Mouse (Mus musculus) heart, embryonic 14.5 days (tissue): ENCODE measurements at regions not wholly inside any gene's neighbourhood (a gene's known extent, or its start where the extent isn't known, plus 50 kb on each side); places are given as distances from the start of the nearest gene placed in this dataset.
A peak's percentile ranks its signal among the peaks of the same experiment; 100 is the strongest.

Experiments
- ATAC-seq: fragments of 200-750 bp; cut with Nextera tagmentation; 2 replicates; pipeline ENCODE4 v1.8.0; 2017; ENCODE audit warnings: low read depth, moderate TSS enrichment; ENCODE audit not compliant: insufficient number of reproducible peaks, insufficient read depth, low FRiP score
- H3K27ac ChIP-seq, 2 experiments: fragments of 200-500 bp in 1 of 2; fragments of 300-500 bp in 1 of 2; sonication (generic) in 1 of 2; replicated peaks in 1 of 2; 2 replicates each; pipeline ENCODE4 v1.5.1; 2012 to 2014; ENCODE audit warnings: low read depth in 2 of 2, low read length in 2 of 2, control low read depth in 1 of 2, mild to moderate bottlenecking in 1 of 2, mixed read lengths in 1 of 2; ENCODE audit not compliant: control insufficient read depth in 1 of 2, insufficient read depth in 1 of 2
- H3K27me3 ChIP-seq: fragments of 300-500 bp; sonication (generic); 2 replicates; pipeline ENCODE4 v1.6.1; 2014; ENCODE audit warnings: mild to moderate bottlenecking, low read length, control low read depth; ENCODE audit not compliant: control insufficient read depth, insufficient read depth
- H3K36me3 ChIP-seq: fragments of 300-500 bp; sonication (generic); 2 replicates; pipeline ENCODE4 v1.6.1; 2014; ENCODE audit warnings: mild to moderate bottlenecking, control low read depth, low read length, mixed read lengths; ENCODE audit not compliant: control insufficient read depth, insufficient read depth
- H3K4me1 ChIP-seq, 2 experiments: fragments of 200-500 bp in 1 of 2; fragments of 300-500 bp in 1 of 2; sonication (generic) in 1 of 2; 2 replicates each; pipeline ENCODE4 v1.6.1; 2012 to 2014; ENCODE audit warnings: low read length in 2 of 2, control low read depth in 1 of 2, mixed read lengths in 1 of 2; ENCODE audit not compliant: control insufficient read depth in 2 of 2, insufficient read depth in 2 of 2
- H3K4me2 ChIP-seq: fragments of 300-500 bp; sonication (generic); 2 replicates; pipeline ENCODE4 v1.6.1; 2014; ENCODE audit warnings: mild to moderate bottlenecking, low read length
- H3K4me3 ChIP-seq, 2 experiments: fragments of 200-500 bp in 1 of 2; fragments of 300-500 bp in 1 of 2; sonication (generic) in 1 of 2; 2 replicates each; pipeline ENCODE4 v1.5.1; 2012 to 2014; ENCODE audit warnings: low read length in 2 of 2, mild to moderate bottlenecking in 2 of 2, control low read depth in 1 of 2, low read depth in 1 of 2, moderate library complexity in 1 of 2; ENCODE audit not compliant: control insufficient read depth in 1 of 2, insufficient read depth in 1 of 2
- H3K9ac ChIP-seq: fragments of 300-500 bp; sonication (generic); 2 replicates; pipeline ENCODE4 v1.6.1; 2014; ENCODE audit warnings: mild to moderate bottlenecking, low read length
- H3K9me3 ChIP-seq: fragments of 300-500 bp; sonication (generic); 2 replicates; pipeline ENCODE4 v1.6.1; 2016; ENCODE audit warnings: low read length, control low read depth; ENCODE audit not compliant: control insufficient read depth
- WGBS: fragments of 180-500 bp; shearing (Covaris S2); extraction: QIAGEN DNeasy Blood & Tissue Kit; methylation state at CpG from one replicate; pipeline ENCODE4 v1.1.7; 2014; 5-methylcytosine and 5-hydroxymethylcytosine counted together

DNA sequence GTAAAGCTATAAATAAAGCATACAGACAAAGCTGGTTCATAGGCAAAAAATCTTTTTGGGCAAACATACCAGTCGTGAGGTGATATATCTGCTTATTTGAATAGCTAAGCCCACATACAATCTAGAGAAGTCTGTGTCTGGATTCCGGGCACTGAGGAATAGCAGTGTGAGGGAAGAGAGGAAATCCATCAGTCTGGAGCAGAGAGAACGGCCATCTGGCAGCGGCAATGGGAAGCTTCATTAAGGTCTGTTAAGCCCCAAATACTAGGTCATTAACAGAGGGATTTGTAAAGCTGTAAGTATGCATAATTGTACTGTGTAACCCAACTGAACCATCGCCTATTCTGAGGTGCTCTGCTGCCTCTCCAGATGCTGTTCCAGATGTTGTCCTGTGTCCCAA, 191.6 kb upstream of the Trpc7 start:
- H3K27ac ChIP-seq, result no peak overlapping the region
- no peaks in the 10 kb centered on the region for H3K27me3 ChIP-seq
- H3K36me3 ChIP-seq, result no peaks in the 10 kb centered on the region
- 81% methylated on average over 5 of the region's 5 CpGs for WGBS
- no peaks in the 10 kb centered on the region; the same call in 1 of the 2 replicates for H3K9me3 ChIP-seq
- no peak for ATAC-seq
- no peak overlapping the region for H3K4me2 ChIP-seq
- no peak overlapping the region for H3K4me3 ChIP-seq
- H3K4me1 ChIP-seq, result no peaks in the 10 kb centered on the region
- no peak overlapping the region for H3K9ac ChIP-seq

DNA sequence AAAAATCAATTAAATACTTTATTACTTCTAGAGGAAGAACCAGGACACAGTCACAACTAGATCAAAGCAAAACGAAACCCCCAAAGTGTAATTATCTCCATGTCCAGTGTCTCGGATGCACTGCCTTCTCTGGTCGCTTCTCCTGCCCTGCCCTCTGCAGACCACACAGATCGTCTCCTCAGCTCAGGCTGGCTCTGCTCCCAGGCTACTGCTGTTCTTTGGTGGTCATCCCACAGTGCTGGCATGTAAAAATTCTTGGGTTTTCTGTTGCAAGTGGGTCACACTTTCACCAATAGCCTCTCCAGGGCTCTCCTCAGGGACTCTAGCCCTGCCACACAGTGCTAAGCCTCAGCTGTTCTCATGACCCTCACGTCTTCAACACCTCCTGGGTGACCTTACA, 188.0 kb upstream of the Trpc7 start:
- Histone ChIP-seq H3K9me3 (no peaks in the 10 kb centered on the region; the same call in 1 of the 2 replicates), H3K9ac (no peak overlapping the region), H3K27ac (no peak overlapping the region), H3K36me3 (no peaks in the 10 kb centered on the region), H3K4me1 (no peaks in the 10 kb centered on the region), H3K4me2 (no peak overlapping the region), H3K4me3 (no peak overlapping the region), H3K27me3 (no peaks in the 10 kb centered on the region)
- no peak for ATAC-seq
- 68% methylated on average over 5 of the region's 5 CpGs for WGBS

DNA sequence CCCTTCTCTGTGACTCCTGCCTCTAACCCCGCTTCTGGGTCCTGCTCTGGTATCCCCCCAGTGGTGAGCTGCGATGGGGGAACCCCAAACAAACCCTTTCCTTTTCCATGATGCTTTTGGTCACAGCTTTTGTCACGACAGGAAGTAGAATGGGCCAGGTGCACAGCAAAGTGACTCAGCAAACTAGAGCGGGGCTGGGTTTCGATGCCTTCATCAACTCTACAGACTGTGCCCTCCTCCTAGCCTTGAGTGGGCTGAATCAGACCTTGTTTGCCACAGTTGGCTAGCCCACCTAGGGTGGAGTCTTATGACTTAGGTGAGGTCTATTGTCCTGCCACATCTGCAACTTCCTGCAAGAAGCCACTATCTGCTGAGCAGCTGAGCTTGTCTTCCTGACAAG, 174.7 kb upstream of the Trpc7 start:
- Histone ChIP-seq H3K27me3 (no peaks in the 10 kb centered on the region), H3K4me2 (no peak overlapping the region), H3K4me1 (no peaks in the 10 kb centered on the region), H3K27ac (no peak overlapping the region), H3K36me3 (no peaks in the 10 kb centered on the region), H3K9ac (no peak overlapping the region), H3K9me3 (no peaks in the 10 kb centered on the region), H3K4me3 (no peak overlapping the region)
- WGBS, result 76% methylated on average over 5 of the region's 5 CpGs
- ATAC-seq, result no peak

DNA sequence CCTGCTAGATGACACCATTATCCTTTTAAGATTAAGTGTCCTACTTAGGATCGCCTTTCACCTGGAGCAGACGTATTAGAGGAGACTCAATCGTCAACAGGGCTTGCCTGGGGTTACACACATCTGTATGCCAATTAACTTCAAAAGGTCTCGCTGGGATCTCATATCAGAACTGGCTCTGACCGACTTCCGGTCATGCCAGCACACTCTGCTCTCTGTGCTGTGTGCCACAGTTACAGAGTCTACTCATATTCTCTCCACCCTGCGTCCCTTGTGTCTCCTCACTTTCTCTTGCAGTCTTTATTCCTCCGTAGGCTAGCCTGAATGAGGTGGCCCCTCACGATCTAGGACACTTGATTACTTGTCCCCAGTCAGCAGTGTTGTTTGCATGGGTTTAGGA, 165.9 kb upstream of the Trpc7 start:
- WGBS, result 80% methylated on average over 9 of the region's 9 CpGs
- Histone ChIP-seq H3K27ac (no peak overlapping the region), H3K36me3 (no peaks in the 10 kb centered on the region), H3K4me2 (no peak overlapping the region), H3K27me3 (no peaks in the 10 kb centered on the region), H3K4me1 (no peaks in the 10 kb centered on the region), H3K4me3 (no peak overlapping the region), H3K9me3 (no peaks in the 10 kb centered on the region), H3K9ac (no peak overlapping the region)
- ATAC-seq, result no peak

DNA sequence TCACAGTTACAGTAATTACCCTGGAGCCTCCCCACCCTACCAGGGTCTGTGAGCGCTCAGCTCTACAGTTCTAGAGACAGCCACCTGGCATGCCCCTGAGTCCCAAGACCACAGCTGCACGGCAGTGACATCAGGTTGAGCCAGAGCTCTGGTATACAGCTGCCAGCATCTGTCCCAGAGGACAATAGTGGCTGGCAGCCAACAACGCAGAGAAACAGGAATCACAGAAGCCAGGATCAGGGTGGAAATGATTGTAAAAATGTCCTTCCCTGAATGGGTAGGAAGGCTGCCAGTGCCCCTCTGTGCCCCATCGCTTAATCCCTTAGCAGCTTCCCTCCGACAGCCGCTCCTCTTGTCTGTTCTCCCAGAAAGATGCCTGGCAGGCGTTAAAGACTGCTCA, 165.3 kb upstream of the Trpc7 start:
- H3K4me3 ChIP-seq, result no peak overlapping the region
- 46% methylated on average over 7 of the region's 7 CpGs for WGBS
- H3K4me2 ChIP-seq, result no peak overlapping the region
- ATAC-seq, result 0 out of 2 replicates have a peak, but pooled peaks have one; percentile 35
- H3K4me1 ChIP-seq, result no peaks in the 10 kb centered on the region
- H3K36me3 ChIP-seq, result no peaks in the 10 kb centered on the region
- H3K9ac ChIP-seq, result no peak overlapping the region
- no peak overlapping the region for H3K27ac ChIP-seq
- H3K27me3 ChIP-seq, result no peaks in the 10 kb centered on the region
- no peaks in the 10 kb centered on the region for H3K9me3 ChIP-seq

DNA sequence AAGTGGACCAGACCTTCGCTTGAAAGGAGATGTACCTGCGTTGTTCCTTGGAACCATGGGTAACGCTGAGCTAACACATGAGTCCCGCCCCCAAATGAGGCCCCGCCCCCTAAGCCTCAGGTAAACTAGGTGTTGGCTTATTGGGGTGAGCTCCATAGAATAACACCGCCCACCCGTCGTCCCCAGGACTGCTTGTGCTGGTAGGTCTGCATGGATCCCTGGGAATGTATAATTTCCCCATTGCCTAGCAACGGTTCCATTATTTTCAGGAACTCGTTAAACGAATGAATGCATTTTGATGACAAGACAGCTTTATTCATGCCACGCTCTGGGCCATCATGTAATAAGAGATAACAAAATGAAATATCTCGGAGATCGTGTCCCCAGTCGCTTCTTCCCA, 161.0 kb upstream of the Trpc7 start:
- Histone ChIP-seq H3K27ac (no peak overlapping the region), H3K4me1 (no peaks in the 10 kb centered on the region), H3K36me3 (no peaks in the 10 kb centered on the region), H3K9ac (no peak overlapping the region), H3K4me3 (no peak overlapping the region), H3K4me2 (no peak overlapping the region), H3K9me3 (no peaks in the 10 kb centered on the region), H3K27me3 (no peaks in the 10 kb centered on the region)
- no peak for ATAC-seq
- 79% methylated on average over 15 of the region's 15 CpGs for whole genome bisulfite sequencing

DNA sequence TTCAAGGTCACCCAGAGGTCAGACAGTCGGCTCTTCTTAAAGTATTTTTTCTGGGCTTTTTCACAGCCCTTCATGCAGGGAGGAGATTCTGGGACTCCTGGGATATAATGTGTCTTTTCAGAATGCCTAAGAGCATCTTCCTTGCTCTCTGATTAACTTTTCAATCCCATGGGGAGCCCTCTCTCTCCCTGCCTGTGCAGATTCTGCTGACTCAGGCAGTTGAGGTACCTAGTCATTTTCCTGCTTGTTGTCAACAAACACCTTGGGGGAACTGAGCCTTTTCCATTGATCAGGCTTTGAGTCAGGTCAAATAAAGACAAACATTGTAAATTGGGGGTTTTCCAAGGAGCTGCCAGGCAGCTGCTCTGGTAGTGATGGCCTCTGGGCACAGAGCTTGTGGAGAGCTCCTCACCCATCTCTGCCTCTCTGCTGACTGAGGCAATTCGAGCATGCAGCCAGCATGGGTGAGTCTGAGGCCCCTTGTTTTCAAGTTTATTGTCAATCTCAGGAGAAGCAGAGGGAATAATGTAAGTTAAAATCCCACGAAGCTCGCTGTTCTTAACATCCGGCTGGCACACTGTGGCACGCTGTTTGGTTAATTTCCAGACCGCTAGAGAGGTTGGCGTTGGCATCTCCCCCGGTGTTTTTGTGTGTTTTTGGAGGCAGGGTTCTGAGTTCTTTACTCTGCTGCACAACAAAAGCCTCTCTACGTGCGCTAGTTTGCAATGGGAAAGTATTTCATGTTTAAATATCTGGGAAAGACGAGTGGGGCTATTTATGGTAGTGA, 159.8 kb upstream of the Trpc7 start:
- 81% methylated on average over 12 of the region's 12 CpGs for WGBS
- Histone ChIP-seq H3K4me2 (no peak overlapping the region), H3K27me3 (no peaks in the 10 kb centered on the region), H3K36me3 (no peaks in the 10 kb centered on the region), H3K4me3 (no peak overlapping the region), H3K9me3 (no peaks in the 10 kb centered on the region), H3K9ac (no peak overlapping the region), H3K27ac (no peak overlapping the region), H3K4me1 (no peaks in the 10 kb centered on the region)
- ATAC-seq, result no peak

DNA sequence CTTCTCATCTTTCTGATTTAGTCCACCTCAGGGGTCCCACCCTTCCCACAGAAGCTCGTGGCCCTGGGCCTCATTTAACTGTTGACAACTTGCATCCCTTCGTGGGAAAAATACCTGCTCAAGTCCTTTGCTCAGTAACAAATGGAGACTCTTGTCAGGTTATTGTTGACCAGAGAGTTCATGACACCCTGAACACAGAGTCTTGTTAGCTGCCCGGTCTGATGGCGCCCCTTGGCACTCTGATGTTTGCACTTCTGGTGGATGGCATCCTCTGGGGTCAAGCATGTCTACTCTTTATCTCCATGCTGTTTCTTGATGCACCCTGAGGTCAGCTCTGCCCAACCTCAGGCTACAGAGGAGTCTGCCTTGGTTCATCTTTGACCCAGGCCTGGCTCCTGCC, 157.6 kb upstream of the Trpc7 start:
- no peak overlapping the region for H3K4me3 ChIP-seq
- WGBS, result 77% methylated on average over 4 of the region's 4 CpGs
- H3K27ac ChIP-seq, result no peak overlapping the region
- no peak for ATAC-seq
- no peak overlapping the region for H3K4me2 ChIP-seq
- no peaks in the 10 kb centered on the region for H3K9me3 ChIP-seq
- H3K9ac ChIP-seq, result no peak overlapping the region
- H3K27me3 ChIP-seq, result no peaks in the 10 kb centered on the region
- H3K4me1 ChIP-seq, result no peaks in the 10 kb centered on the region
- no peaks in the 10 kb centered on the region for H3K36me3 ChIP-seq
